Mouse (Mus musculus): Measurements from ENCODE around the gene Tmem92. TPM values are rescaled to one million over a fixed set of nuclear protein-coding genes. Genes with fewer than 3 reads are reported as not detected.
A peak's percentile ranks its signal among the peaks of the same experiment; 100 is the strongest.

Gene Tmem92
- polyA plus RNA-seq, 1 experiment: not detected

GRCm38 (mm10) chr11:94762281-94762680 is 20.2 kb downstream of the Tmem92 start:
- TF ChIP-seq CTCF (IDR thresholded peaks at IDR 0.05; ENCODE audit: borderline replicate concordance, extremely low read depth, insufficient read depth, insufficient read length) (no peak), POLR2A (IDR thresholded peaks at IDR 0.05; ENCODE audit: borderline replicate concordance, extremely low read depth, insufficient read depth, insufficient read length, poor library complexity, severe bottlenecking) (no peak)
- DNase-seq (ENCODE audit: low read depth): no peak

GRCm38 (mm10) chr11:94760799-94761198 is 21.7 kb downstream of the Tmem92 start:
- no peak for DNase-seq (ENCODE audit: low read depth)
- TF ChIP-seq CTCF (IDR thresholded peaks at IDR 0.05; ENCODE audit: borderline replicate concordance, extremely low read depth, insufficient read depth, insufficient read length) (no peak), POLR2A (IDR thresholded peaks at IDR 0.05; ENCODE audit: borderline replicate concordance, extremely low read depth, insufficient read depth, insufficient read length, poor library complexity, severe bottlenecking) (no peak)

- DNase-seq (ENCODE audit: low read depth): no peak
- TF ChIP-seq CTCF (IDR thresholded peaks at IDR 0.05; ENCODE audit: borderline replicate concordance, extremely low read depth, insufficient read depth, insufficient read length): no peak
- no peak for TF ChIP-seq POLR2A (IDR thresholded peaks at IDR 0.05; ENCODE audit: borderline replicate concordance, extremely low read depth, insufficient read depth, insufficient read length, poor library complexity, severe bottlenecking)
These were observed 22.1 kb downstream of the Tmem92 start for GRCm38 (mm10) chr11:94760364-94760763.

- DNase-seq (ENCODE audit: low read depth): no peak
- TF ChIP-seq POLR2A (IDR thresholded peaks at IDR 0.05; ENCODE audit: borderline replicate concordance, extremely low read depth, insufficient read depth, insufficient read length, poor library complexity, severe bottlenecking) (no peak), CTCF (IDR thresholded peaks at IDR 0.05; ENCODE audit: borderline replicate concordance, extremely low read depth, insufficient read depth, insufficient read length) (no peak)
These were observed 22.6 kb downstream of the Tmem92 start for GRCm38 (mm10) chr11:94759916-94760315.

GRCm38 (mm10) chr11:94752946-94753713 is 29.4 kb downstream of the Tmem92 start:
- no peak for DNase-seq (ENCODE audit: low read depth)
- TF ChIP-seq POLR2A (IDR thresholded peaks at IDR 0.05; ENCODE audit: borderline replicate concordance, extremely low read depth, insufficient read depth, insufficient read length, poor library complexity, severe bottlenecking) (no peak), CTCF (IDR thresholded peaks at IDR 0.05; ENCODE audit: borderline replicate concordance, extremely low read depth, insufficient read depth, insufficient read length) (no peak)

GRCm38 (mm10) chr11:94741732-94742272 is 40.7 kb downstream of the Tmem92 start, which contains the start of gene Cdc34b:
Gene Cdc34b (plus strand): TSS chr11:94741782.
- TF ChIP-seq CTCF (IDR thresholded peaks at IDR 0.05; ENCODE audit: borderline replicate concordance, extremely low read depth, insufficient read depth, insufficient read length) (no peak), POLR2A (IDR thresholded peaks at IDR 0.05; ENCODE audit: borderline replicate concordance, extremely low read depth, insufficient read depth, insufficient read length, poor library complexity, severe bottlenecking) (no peak)
- DNase-seq (ENCODE audit: low read depth): no peak

- TF ChIP-seq CTCF (IDR thresholded peaks at IDR 0.05; ENCODE audit: borderline replicate concordance, extremely low read depth, insufficient read depth, insufficient read length) (no peak), POLR2A (IDR thresholded peaks at IDR 0.05; ENCODE audit: borderline replicate concordance, extremely low read depth, insufficient read depth, insufficient read length, poor library complexity, severe bottlenecking) (no peak)
- no peak for DNase-seq (ENCODE audit: low read depth)
These were observed 46.8 kb downstream of the Tmem92 start for GRCm38 (mm10) chr11:94735746-94736145.

GRCm38 (mm10) chr11:94732773-94733172 is 49.7 kb downstream of the Tmem92 start:
- no peak for TF ChIP-seq POLR2A (IDR thresholded peaks at IDR 0.05; ENCODE audit: borderline replicate concordance, extremely low read depth, insufficient read depth, insufficient read length, poor library complexity, severe bottlenecking)
- TF ChIP-seq CTCF (IDR thresholded peaks at IDR 0.05; ENCODE audit: borderline replicate concordance, extremely low read depth, insufficient read depth, insufficient read length): no peak; the same call in 1 of the 2 replicates
- no peak for DNase-seq (ENCODE audit: low read depth)

- no peak for DNase-seq (ENCODE audit: low read depth)
- TF ChIP-seq POLR2A (IDR thresholded peaks at IDR 0.05; ENCODE audit: borderline replicate concordance, extremely low read depth, insufficient read depth, insufficient read length, poor library complexity, severe bottlenecking): no peak
- no peak for TF ChIP-seq CTCF (IDR thresholded peaks at IDR 0.05; ENCODE audit: borderline replicate concordance, extremely low read depth, insufficient read depth, insufficient read length)
These were observed 51.3 kb downstream of the Tmem92 start for GRCm38 (mm10) chr11:94731229-94731628.

GRCm38 (mm10) chr11:94730261-94730660 is 52.2 kb downstream of the Tmem92 start:
- TF ChIP-seq POLR2A (IDR thresholded peaks at IDR 0.05; ENCODE audit: borderline replicate concordance, extremely low read depth, insufficient read depth, insufficient read length, poor library complexity, severe bottlenecking) (no peak), CTCF (IDR thresholded peaks at IDR 0.05; ENCODE audit: borderline replicate concordance, extremely low read depth, insufficient read depth, insufficient read length) (peak; percentile 82; the same call in 1 of the 2 replicates)
- DNase-seq (ENCODE audit: low read depth): peak; percentile 71

GRCm38 (mm10) chr11:94729565-94729964 is 52.9 kb downstream of the Tmem92 start:
- TF ChIP-seq CTCF (IDR thresholded peaks at IDR 0.05; ENCODE audit: borderline replicate concordance, extremely low read depth, insufficient read depth, insufficient read length): 0 out of 2 replicates have a peak, but pooled peaks have one; percentile 9
- no peak for TF ChIP-seq POLR2A (IDR thresholded peaks at IDR 0.05; ENCODE audit: borderline replicate concordance, extremely low read depth, insufficient read depth, insufficient read length, poor library complexity, severe bottlenecking)
- no peak for DNase-seq (ENCODE audit: low read depth)
